Mouse (Mus musculus): ENCODE data around the gene Nfam1. TPM values are rescaled to one million over a fixed set of nuclear protein-coding genes. Genes with fewer than 3 reads are reported as not detected.
A peak's percentile ranks its signal among the peaks of the same experiment; 100 is the strongest.

Gene Nfam1
- polyA plus RNA-seq, 1 experiment: 1.5 TPM

- Histone ChIP-seq H3K27ac (ENCODE audit: control insufficient read depth, insufficient read depth, low read depth, low read length) (no peak overlapping the region), H3K36me3 (ENCODE audit: control insufficient read depth, insufficient read depth, low read length) (no peaks in the 10 kb centered on the region), H3K27me3 (ENCODE audit: control insufficient read depth, insufficient read depth, low read length) (no peaks in the 10 kb centered on the region), H3K4me3 (ENCODE audit: control insufficient read depth, low read depth, low read length) (no peak overlapping the region), H3K4me1 (ENCODE audit: control insufficient read depth, insufficient read depth, low read length) (peaks cover 2% of the 10 kb centered on the region)
- TF ChIP-seq CTCF (IDR thresholded peaks at IDR 0.05; ENCODE audit: control insufficient read depth, insufficient read depth, insufficient replicate concordance, low read depth, low read length): peak; percentile 98
- TF ChIP-seq POLR2A (IDR thresholded peaks at IDR 0.05; ENCODE audit: control insufficient read depth, low read depth, low read length): no peak
Measured at GRCm38 (mm10) chr15:83037755-83038483, 4.8 kb upstream of the Nfam1 start.

- Histone ChIP-seq H3K4me3 (ENCODE audit: control insufficient read depth, low read depth, low read length) (no peak overlapping the region), H3K36me3 (ENCODE audit: control insufficient read depth, insufficient read depth, low read length) (no peaks in the 10 kb centered on the region), H3K27me3 (ENCODE audit: control insufficient read depth, insufficient read depth, low read length) (no peaks in the 10 kb centered on the region), H3K4me1 (ENCODE audit: control insufficient read depth, insufficient read depth, low read length) (peaks cover 2% of the 10 kb centered on the region), H3K27ac (ENCODE audit: control insufficient read depth, insufficient read depth, low read depth, low read length) (no peak overlapping the region)
- no peak for TF ChIP-seq POLR2A (IDR thresholded peaks at IDR 0.05; ENCODE audit: control insufficient read depth, low read depth, low read length)
- no peak for TF ChIP-seq CTCF (IDR thresholded peaks at IDR 0.05; ENCODE audit: control insufficient read depth, insufficient read depth, insufficient replicate concordance, low read depth, low read length)
Measured at GRCm38 (mm10) chr15:83036900-83037519, 3.9 kb upstream of the Nfam1 start.

GRCm38 (mm10) chr15:83036089-83036488 lies 3.0 kb upstream of the Nfam1 start:
- Histone ChIP-seq H3K4me3 (ENCODE audit: control insufficient read depth, low read depth, low read length) (no peak overlapping the region), H3K27ac (ENCODE audit: control insufficient read depth, insufficient read depth, low read depth, low read length) (no peak overlapping the region), H3K27me3 (ENCODE audit: control insufficient read depth, insufficient read depth, low read length) (no peaks in the 10 kb centered on the region), H3K4me1 (ENCODE audit: control insufficient read depth, insufficient read depth, low read length) (peaks cover 2% of the 10 kb centered on the region), H3K36me3 (ENCODE audit: control insufficient read depth, insufficient read depth, low read length) (no peaks in the 10 kb centered on the region)
- TF ChIP-seq CTCF (IDR thresholded peaks at IDR 0.05; ENCODE audit: control insufficient read depth, insufficient read depth, insufficient replicate concordance, low read depth, low read length) (no peak), POLR2A (IDR thresholded peaks at IDR 0.05; ENCODE audit: control insufficient read depth, low read depth, low read length) (no peak)

- TF ChIP-seq POLR2A (IDR thresholded peaks at IDR 0.05; ENCODE audit: control insufficient read depth, low read depth, low read length) (no peak), CTCF (IDR thresholded peaks at IDR 0.05; ENCODE audit: control insufficient read depth, insufficient read depth, insufficient replicate concordance, low read depth, low read length) (no peak)
- Histone ChIP-seq H3K27me3 (ENCODE audit: control insufficient read depth, insufficient read depth, low read length) (no peaks in the 10 kb centered on the region), H3K4me3 (ENCODE audit: control insufficient read depth, low read depth, low read length) (no peak overlapping the region), H3K36me3 (ENCODE audit: control insufficient read depth, insufficient read depth, low read length) (no peaks in the 10 kb centered on the region), H3K27ac (ENCODE audit: control insufficient read depth, insufficient read depth, low read depth, low read length) (no peak overlapping the region), H3K4me1 (ENCODE audit: control insufficient read depth, insufficient read depth, low read length) (peaks cover 2% of the 10 kb centered on the region)
Measured at GRCm38 (mm10) chr15:83034275-83034977, 1.3 kb upstream of the Nfam1 start.

GRCm38 (mm10) chr15:83030884-83031283 lies 2.2 kb downstream of the Nfam1 start:
- no peaks in the 10 kb centered on the region; the same call in 1 of the 2 replicates for H3K4me1 ChIP-seq (ENCODE audit: control insufficient read depth, insufficient read depth, low read length)
- H3K4me3 ChIP-seq (ENCODE audit: control insufficient read depth, low read depth, low read length): no peak overlapping the region
- no peaks in the 10 kb centered on the region for H3K36me3 ChIP-seq (ENCODE audit: control insufficient read depth, insufficient read depth, low read length)
- TF ChIP-seq CTCF (IDR thresholded peaks at IDR 0.05; ENCODE audit: control insufficient read depth, insufficient read depth, insufficient replicate concordance, low read depth, low read length): no peak
- TF ChIP-seq POLR2A (IDR thresholded peaks at IDR 0.05; ENCODE audit: control insufficient read depth, low read depth, low read length): no peak
- H3K27me3 ChIP-seq (ENCODE audit: control insufficient read depth, insufficient read depth, low read length): no peaks in the 10 kb centered on the region
- H3K27ac ChIP-seq (ENCODE audit: control insufficient read depth, insufficient read depth, low read depth, low read length): no peak overlapping the region

- Histone ChIP-seq H3K27ac (ENCODE audit: control insufficient read depth, insufficient read depth, low read depth, low read length) (no peak overlapping the region), H3K4me1 (ENCODE audit: control insufficient read depth, insufficient read depth, low read length) (no peaks in the 10 kb centered on the region; the same call in 1 of the 2 replicates), H3K27me3 (ENCODE audit: control insufficient read depth, insufficient read depth, low read length) (no peaks in the 10 kb centered on the region), H3K36me3 (ENCODE audit: control insufficient read depth, insufficient read depth, low read length) (no peaks in the 10 kb centered on the region), H3K4me3 (ENCODE audit: control insufficient read depth, low read depth, low read length) (no peak overlapping the region)
- TF ChIP-seq CTCF (IDR thresholded peaks at IDR 0.05; ENCODE audit: control insufficient read depth, insufficient read depth, insufficient replicate concordance, low read depth, low read length) (no peak), POLR2A (IDR thresholded peaks at IDR 0.05; ENCODE audit: control insufficient read depth, low read depth, low read length) (no peak)
Measured at GRCm38 (mm10) chr15:83029725-83030718, 3.1 kb downstream of the Nfam1 start.

All from testis, adult 2 months (tissue).